Mouse (Mus musculus): ENCODE results near the gene Olfr980. TPM values are rescaled to one million over a fixed set of nuclear protein-coding genes. Genes with fewer than 3 reads are reported as not detected.
"Not testable (repeated sequence)": the region's sequence is repeated elsewhere in the genome, so short reads cannot be mapped to it uniquely, and the experiment has no call there.

Olfr980 gene
- not detected for total RNA-seq (2021)
- long read RNA-seq, experiment 1, result 0 reads
- long read RNA-seq, experiment 2, result 0 reads

DNA sequence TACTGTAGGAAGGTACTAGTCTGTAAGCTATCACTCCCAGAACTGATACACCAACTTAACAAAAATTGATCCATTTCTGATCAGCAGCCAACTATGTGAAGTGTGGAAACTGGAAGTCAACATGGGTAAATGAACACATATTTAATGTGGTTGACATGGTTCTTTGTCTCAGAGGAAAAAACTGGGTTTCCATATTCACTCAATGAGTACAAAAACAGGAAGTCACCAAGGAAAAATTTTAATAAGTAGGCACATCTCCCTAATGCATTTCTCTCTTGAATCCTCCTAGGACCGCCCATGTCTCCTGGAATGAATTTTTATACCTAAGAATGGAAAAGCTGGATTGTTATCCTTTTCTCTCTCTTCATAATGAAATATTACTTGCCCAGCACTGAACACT, at the start of gene Olfr980:
Gene Olfr980 (minus strand): TSS at position 101 of the 400 bp plus-strand sequence.
- no peak for DNase-seq

- no peak for DNase-seq
These were observed 40.8 kb upstream of the Olfr980 start for GRCm38 (mm10) chr9:40050138-40050537.

GRCm38 (mm10) chr9:40021164-40021563, 11.8 kb upstream of the Olfr980 start, which contains the start of gene Olfr981:
TSS of gene Olfr981 (plus strand) at chr9:40021464.
- no peak for DNase-seq

DNA sequence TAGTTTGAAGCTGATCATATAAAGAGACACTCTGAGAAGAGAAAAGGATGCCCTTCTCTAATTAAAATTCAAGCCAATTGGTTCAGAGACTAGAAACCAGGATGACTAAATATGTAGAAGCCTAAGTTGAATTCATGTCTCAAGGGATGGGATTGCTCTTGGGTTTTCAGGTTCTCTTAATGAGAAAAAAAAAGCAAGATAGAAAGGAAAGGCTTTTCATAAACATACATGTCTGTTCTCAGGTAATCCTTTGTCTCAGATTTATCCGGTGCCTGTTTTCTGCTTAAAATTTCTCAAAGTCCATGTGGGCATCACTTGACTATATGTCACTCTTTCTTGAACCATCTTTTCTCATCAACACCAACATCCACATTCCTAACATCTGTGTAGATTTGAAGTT, 6.0 kb downstream of the Olfr980 start, which contains the start of gene Olfr979:
Gene Olfr979 (minus strand): TSS at position 101 of the 400 bp plus-strand sequence.
- no peak for DNase-seq

GRCm38 (mm10) chr9:39991813-39992212, 17.6 kb downstream of the Olfr980 start, which contains the start of gene Olfr978:
TSS of gene Olfr978 (plus strand) at chr9:39992113.
- no peak for DNase-seq

DNA sequence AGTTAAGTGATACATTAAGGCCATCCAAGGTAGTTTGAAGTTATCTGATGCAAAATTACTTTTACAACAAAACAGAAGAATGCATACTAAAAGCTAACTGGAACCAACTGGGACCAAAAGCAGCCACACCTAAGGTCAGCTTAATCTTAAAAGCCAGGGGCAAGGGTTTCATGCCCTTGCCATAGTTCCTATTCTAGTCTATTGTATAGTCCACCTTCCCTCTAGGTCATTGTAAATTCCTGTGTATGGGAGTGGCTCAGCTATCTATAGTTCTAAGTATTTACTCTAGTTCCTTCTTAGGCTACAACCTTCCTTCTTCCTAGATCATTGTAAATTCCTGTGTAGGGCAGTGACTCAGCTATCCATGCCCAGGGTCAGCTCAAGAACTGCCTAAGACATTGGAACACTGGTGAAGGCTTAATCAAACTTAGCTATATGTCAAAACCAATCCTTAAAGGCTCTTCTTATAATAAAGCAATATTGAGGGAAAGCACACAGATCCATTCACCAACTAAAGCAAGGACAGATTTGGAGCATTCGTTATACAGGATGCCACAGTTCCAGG, 32.7 kb downstream of the Olfr980 start:
- DNase-seq, result not testable (repeated sequence)

DNA sequence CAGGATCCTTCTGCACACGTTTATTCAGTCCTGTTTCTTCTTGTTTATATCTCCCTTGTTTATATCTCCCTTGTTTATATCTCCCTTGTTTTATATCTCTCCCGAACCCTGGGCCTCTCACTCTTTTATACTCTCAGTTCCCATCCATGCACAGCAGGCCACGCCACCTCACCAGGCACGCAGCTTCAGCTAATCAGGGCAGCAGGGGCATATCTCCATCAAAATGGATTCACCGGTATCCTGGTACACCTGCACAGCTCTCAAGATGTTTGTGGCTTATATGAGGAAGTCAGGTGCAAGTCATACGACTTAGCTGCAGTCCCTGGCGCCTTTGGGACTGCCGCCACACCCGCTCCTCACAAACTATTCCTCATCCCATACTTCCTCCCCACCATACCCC, 48.3 kb downstream of the Olfr980 start, which contains the start of gene Olfr976:
Gene Olfr976 (minus strand): TSS at position 101 of the 400 bp plus-strand sequence.
- not testable (repeated sequence) for DNase-seq

Other genes with a start within 250 kb of the Olfr980 start
- not detected for gene Olfr968, start 226.3 kb downstream of the Olfr980 start, total RNA-seq (2021)
- gene Olfr969, start 218.6 kb downstream of the Olfr980 start, total RNA-seq (2021), result not detected
- gene Olfr970, start 200.7 kb downstream of the Olfr980 start, total RNA-seq (2021), result not detected
- not detected for gene Olfr971, start 172.7 kb downstream of the Olfr980 start, total RNA-seq (2021)
- gene Olfr972, start 143.2 kb downstream of the Olfr980 start, total RNA-seq (2021), result not detected
- not detected for gene Olfr229, start 102.2 kb downstream of the Olfr980 start, total RNA-seq (2021)
- not detected for gene Olfr974, start 72.1 kb downstream of the Olfr980 start, total RNA-seq (2021)
- gene Olfr975, start 57.5 kb downstream of the Olfr980 start, total RNA-seq (2021), result not detected
- gene Olfr976, start 48.4 kb downstream of the Olfr980 start, total RNA-seq (2021), result not detected
- gene Olfr978, start 17.5 kb downstream of the Olfr980 start, total RNA-seq (2021), result not detected
- not detected for gene Olfr979, start 6.1 kb downstream of the Olfr980 start, total RNA-seq (2021)
- gene Olfr981, start 11.9 kb upstream of the Olfr980 start, total RNA-seq (2021), result not detected
- gene Olfr982, start 64.2 kb upstream of the Olfr980 start, total RNA-seq (2021), result not detected
- not detected for gene Olfr983, start 84.0 kb upstream of the Olfr980 start, total RNA-seq (2021)
- not detected for gene Olfr984, start 104.6 kb upstream of the Olfr980 start, total RNA-seq (2021)
- not detected for gene Olfr985, start 120.6 kb upstream of the Olfr980 start, total RNA-seq (2021)
- gene Tmem225, start 138.5 kb upstream of the Olfr980 start, total RNA-seq (2021), result not detected
- not detected for gene Olfr986, start 171.3 kb upstream of the Olfr980 start, total RNA-seq (2021)
- gene Zfp202, start 182.7 kb upstream of the Olfr980 start, total RNA-seq (2021), result 1 to 10 TPM; 2.5 to 3.2 TPM